Mouse (Mus musculus) lung, postnatal 4 days (tissue): Measurements from ENCODE around the gene Gpr84.

Experiments
- DNase-seq, 2 experiments: peaks; one replicate each; pipeline ENCODE4 v3.0.0; 2021

The Gpr84 gene

GRCm38 (mm10) chr15:103305070-103305678, 5.2 kb downstream of the Gpr84 start:
- peak; percentile 97 to 98 for DNase-seq

- no peak for DNase-seq
Measured at GRCm38 (mm10) chr15:103304616-103304969, 5.8 kb downstream of the Gpr84 start.

- no peak for DNase-seq
Measured at GRCm38 (mm10) chr15:103303916-103304615, 6.3 kb downstream of the Gpr84 start.

GRCm38 (mm10) chr15:103302341-103303021, 7.9 kb downstream of the Gpr84 start:
- DNase-seq: no peak

- no peak for DNase-seq
Measured at GRCm38 (mm10) chr15:103301547-103302340, 8.7 kb downstream of the Gpr84 start.

- DNase-seq: no peak
Measured at GRCm38 (mm10) chr15:103301046-103301445, 9.4 kb downstream of the Gpr84 start.

- no peak for DNase-seq
Measured at GRCm38 (mm10) chr15:103300560-103300959, 9.9 kb downstream of the Gpr84 start.

- no peak for DNase-seq
Measured at GRCm38 (mm10) chr15:103300067-103300471, 10.3 kb downstream of the Gpr84 start.

GRCm38 (mm10) chr15:103299644-103300043, 10.8 kb downstream of the Gpr84 start:
- no peak for DNase-seq

- peak in 1 of 2 experiments; percentile 71 for DNase-seq
Measured at GRCm38 (mm10) chr15:103298861-103299616, 11.4 kb downstream of the Gpr84 start.

GRCm38 (mm10) chr15:103298026-103298425, 12.4 kb downstream of the Gpr84 start:
- no peak for DNase-seq

GRCm38 (mm10) chr15:103297313-103297712, 13.1 kb downstream of the Gpr84 start:
- no peak for DNase-seq

GRCm38 (mm10) chr15:103295851-103296250, 14.6 kb downstream of the Gpr84 start:
- no peak for DNase-seq

GRCm38 (mm10) chr15:103294649-103295048, 15.8 kb downstream of the Gpr84 start:
- no peak for DNase-seq

GRCm38 (mm10) chr15:103293375-103293774, 17.0 kb downstream of the Gpr84 start:
- no peak for DNase-seq

- no peak for DNase-seq
Measured at GRCm38 (mm10) chr15:103292673-103293345, 17.6 kb downstream of the Gpr84 start.

- DNase-seq: no peak
Measured at GRCm38 (mm10) chr15:103290843-103291242, 19.6 kb downstream of the Gpr84 start.

GRCm38 (mm10) chr15:103290417-103290816, 20.0 kb downstream of the Gpr84 start:
- no peak for DNase-seq

GRCm38 (mm10) chr15:103289600-103289999, 20.8 kb downstream of the Gpr84 start:
- no peak for DNase-seq

- DNase-seq: peak; percentile 57 to 77
Measured at GRCm38 (mm10) chr15:103285778-103286417, 24.5 kb downstream of the Gpr84 start.

GRCm38 (mm10) chr15:103284647-103285046, 25.8 kb downstream of the Gpr84 start:
- DNase-seq: peak in 1 of 2 experiments; percentile 36
